Mouse (Mus musculus): ENCODE measurements around the gene Ifna15.

Ifna15 gene

GRCm38 (mm10) chr4:88513743-88514142 is 44.3 kb downstream of the Ifna15 start:
- DNase-seq (ENCODE audit: low read depth): no peak
